Comparison of ENCODE assay signal across 8 mouse cellular contexts in genomic region chr9:113932501-113932900, GRCm38 (mm10). TPM values are rescaled to one million over a fixed set of nuclear protein-coding genes. Genes with fewer than 3 reads are reported as not detected.
DNase-seq lines count a peak whose midpoint lies in the region; ATAC-seq lines count a peak whose summit lies in the region.

No protein-coding gene starts in this region.

- no peak for ATAC-seq in heart, embryonic 11.5 days (replicated peaks; ENCODE audit: insufficient number of reproducible peaks, low FRiP score, low TSS enrichment)
- no peak for ATAC-seq in neural tube, embryonic 13.5 days (ENCODE audit: low read depth)

- peak overlapping the region; percentile 98 for H3K4me3 ChIP-seq in heart, embryonic 11.5 days (ENCODE audit: low read depth, low read length)
- H3K4me3 ChIP-seq in neural tube, embryonic 13.5 days: peak overlapping the region; percentile 98

- peaks cover 20% of the 10 kb centered on the region for H3K4me1 ChIP-seq in heart, embryonic 11.5 days (ENCODE audit: control insufficient read depth, insufficient read depth, low read length)
- peaks cover 55% of the 10 kb centered on the region for H3K4me1 ChIP-seq in neural tube, embryonic 13.5 days (replicated peaks)

- WGBS in heart, embryonic 11.5 days (ENCODE audit: insufficient replicate concordance): 20% methylated on average over 11 of the region's 11 CpGs
- WGBS in neural tube, embryonic 13.5 days: 26% methylated on average over 11 of the region's 11 CpGs

- H3K36me3 ChIP-seq in heart, embryonic 11.5 days (ENCODE audit: control insufficient read depth, insufficient read depth, low read length): no peaks in the 10 kb centered on the region
- no peaks in the 10 kb centered on the region for H3K36me3 ChIP-seq in neural tube, embryonic 13.5 days

- peak overlapping the region; percentile 90 for H3K27ac ChIP-seq in heart, embryonic 11.5 days (ENCODE audit: low read depth, low read length)
- H3K27ac ChIP-seq in neural tube, embryonic 13.5 days (replicated peaks): peak overlapping the region; percentile 95

- intact Hi-C loops in heart, postnatal 25 days (cut with DNase I): loop anchor here (5.0 kb wide), 1 partner anchor 140 kb away; no protein-coding TSS in a partner anchor

- peak overlapping the region; percentile 77 for H3K4me2 ChIP-seq in heart, embryonic 11.5 days
- H3K4me2 ChIP-seq in neural tube, embryonic 13.5 days: peak overlapping the region; percentile 90

- no peaks in the 10 kb centered on the region for H3K27me3 ChIP-seq in heart, embryonic 11.5 days (ENCODE audit: control insufficient read depth, insufficient read depth, low read length)
- no peaks in the 10 kb centered on the region for H3K27me3 ChIP-seq in neural tube, embryonic 13.5 days

- no peaks in the 10 kb centered on the region for H3K9me3 ChIP-seq in heart, embryonic 11.5 days (replicated peaks; ENCODE audit: control insufficient read depth, low read length)
- no peaks in the 10 kb centered on the region for H3K9me3 ChIP-seq in neural tube, embryonic 13.5 days

- DNase-seq in heart, adult 18-20 months: peak; percentile 2 to 31
- DNase-seq in heart, postnatal 25 days (ENCODE audit: low spot score): no peak
- peak; percentile 66 for DNase-seq in adipocyte (ENCODE audit: low spot score)
- DNase-seq in kidney, postnatal 36 days: peak; percentile 13 to 24
- DNase-seq in T-cell, adult 2 months (ENCODE audit: low spot score): no peak
- no peak for DNase-seq in thymus, postnatal 10 days (ENCODE audit: low spot score in 2 of 2)

- peak overlapping the region; percentile 97 for H3K9ac ChIP-seq in heart, embryonic 11.5 days (ENCODE audit: low read depth, low read length)
- peak overlapping the region; percentile 96 for H3K9ac ChIP-seq in neural tube, embryonic 13.5 days

RNA-seq across cellular contexts. Expression of gene Ubp1, which starts 1.8 kb away (rescaled TPM):
- 10 to 100 TPM; 21.8 to 23.4 TPM for total RNA-seq in heart, adult 18-20 months (2021)
- 10 to 100 TPM; 22.6 to 26.0 TPM for total RNA-seq in heart, postnatal 25 days (2021)
- 34.1 and 35.9 TPM in 2 replicates for polyA plus RNA-seq in heart, embryonic 11.5 days (2014; fragmentation: Nextera tagmentation; extraction: Ambion mirVana)
- 33.6 and 34.0 TPM in 2 replicates for polyA plus RNA-seq in neural tube, embryonic 13.5 days (2015; fragmentation: Nextera tagmentation; extraction: Ambion mirVana)

Comparison
In these comparisons a context has a peak if more than half of its experiments do, and no peak if none do; other contexts are left out.
1. DNase-seq: peak in heart, adult 18-20 months (2 of 2), adipocyte (single experiment) and kidney, postnatal 36 days (2 of 2); none in heart, postnatal 25 days (single experiment), T-cell, adult 2 months (single experiment) and thymus, postnatal 10 days (0 of 2).